Mouse (Mus musculus) urinary bladder, postnatal 10 days (tissue): ENCODE data around the gene Olfr715.
"Not testable (repeated sequence)": the region's sequence is repeated elsewhere in the genome, so short reads cannot be mapped to it uniquely, and the experiment has no call there.

Source experiments
- DNase-seq: peaks from one replicate; pipeline ENCODE4 v3.0.0; 2022; ENCODE audit warnings: low spot score

Gene Olfr715

DNA sequence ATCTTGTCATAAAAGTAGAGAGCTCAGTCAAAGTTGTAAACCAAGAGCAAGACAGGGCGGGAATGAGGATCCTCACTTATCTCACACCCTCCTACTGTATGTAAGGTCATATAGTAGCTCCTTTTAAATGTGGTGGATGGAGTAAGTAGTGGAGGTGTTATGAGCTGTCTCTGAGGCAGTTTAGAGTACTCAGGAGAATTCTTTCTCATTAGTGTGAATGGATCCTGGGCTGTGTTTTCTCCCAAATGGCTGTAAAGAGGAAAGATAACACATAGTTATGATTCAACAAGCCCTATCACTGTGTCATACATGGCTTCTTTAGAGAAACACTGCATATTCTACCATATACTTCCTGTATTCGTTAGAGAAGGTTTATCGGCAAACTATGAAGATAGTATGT, at the start of gene Olfr715:
Gene Olfr715 (minus strand): TSS at position 101 of the 400 bp plus-strand sequence.
- not testable (repeated sequence) for DNase-seq

GRCm38 (mm10) chr7:107180406-107180805, 49.5 kb upstream of the Olfr715 start:
- no peak for DNase-seq

GRCm38 (mm10) chr7:107166690-107167089, 35.8 kb upstream of the Olfr715 start, which contains the start of gene Nlrp14:
Gene Nlrp14, plus strand, starts transcription at chr7:107166990.
- no peak for DNase-seq

DNA sequence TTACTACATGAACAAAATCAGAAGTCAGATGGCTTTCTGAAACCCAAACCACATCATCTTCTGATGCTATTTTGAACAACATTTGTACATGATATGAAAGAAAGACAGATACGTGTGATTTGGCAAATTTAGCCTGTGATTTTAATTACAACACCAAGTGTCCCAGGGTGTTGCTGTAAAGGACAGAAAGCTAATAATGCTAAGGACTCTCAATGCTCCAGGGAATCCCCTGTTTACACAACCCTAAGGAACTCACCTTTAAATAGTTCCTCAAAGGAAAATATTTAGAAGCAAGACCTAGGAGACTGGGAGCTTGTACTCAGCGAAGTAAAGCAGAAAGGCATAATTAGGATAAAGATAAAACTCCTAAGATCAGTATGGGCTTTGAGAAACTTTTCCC, 7.1 kb upstream of the Olfr715 start, which contains the start of gene Olfr716:
Gene Olfr716 (plus strand): TSS at position 301 of the 400 bp plus-strand sequence.
- not testable (repeated sequence) for DNase-seq

- DNase-seq: not testable (repeated sequence)
Measured at GRCm38 (mm10) chr7:107110269-107110668, 20.6 kb downstream of the Olfr715 start, which contains the start of gene Olfr715b. Gene Olfr715b, minus strand, starts transcription at chr7:107110369.

DNA sequence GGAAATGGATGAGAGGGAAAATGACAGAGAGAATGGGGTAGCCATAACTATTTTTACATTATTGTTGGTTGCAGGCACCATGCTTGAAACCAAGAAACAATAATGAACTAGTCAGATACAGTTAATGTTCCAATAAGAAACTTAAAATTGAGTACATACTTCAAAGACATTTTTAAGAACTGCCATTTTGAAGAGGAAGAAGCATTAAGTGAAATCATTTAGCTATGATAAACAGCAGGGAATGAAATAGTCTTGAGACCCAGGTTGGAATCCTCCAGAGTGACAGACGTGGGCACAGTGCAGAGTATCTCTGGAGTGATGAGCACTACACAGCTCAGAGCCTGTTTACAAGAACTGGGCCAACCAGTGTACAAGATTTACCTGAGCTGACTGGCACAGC, 38.0 kb downstream of the Olfr715 start, which contains the start of gene Olfr17:
Gene Olfr17 (plus strand): TSS at position 301 of the 400 bp plus-strand sequence.
- no peak for DNase-seq
